Mouse (Mus musculus): ENCODE data around the gene Naa80.
"Not testable (repeated sequence)": the region's sequence is repeated elsewhere in the genome, so short reads cannot be mapped to it uniquely, and the experiment has no call there.

Gene Naa80

GRCm38 (mm10) chr9:107573774-107574173 lies 4.9 kb upstream of the Naa80 start:
- not testable (repeated sequence) for DNase-seq (ENCODE audit: low spot score)

- no peak for DNase-seq (ENCODE audit: low spot score)
These were observed 2.9 kb upstream of the Naa80 start for GRCm38 (mm10) chr9:107575579-107576356.

- peak; percentile 48 for DNase-seq (ENCODE audit: low spot score)
These were observed 2.2 kb upstream of the Naa80 start, which contains the start of gene Hyal1 for GRCm38 (mm10) chr9:107576357-107577107. TSS of gene Hyal1 (plus strand) at chr9:107576927.

GRCm38 (mm10) chr9:107577871-107578270 lies 816 bp upstream of the Naa80 start:
- DNase-seq (ENCODE audit: low spot score), result no peak

- DNase-seq (ENCODE audit: low spot score), result no peak
These were observed 575 bp downstream of the Naa80 start for GRCm38 (mm10) chr9:107579023-107579900.

GRCm38 (mm10) chr9:107580501-107581317 lies 2.0 kb downstream of the Naa80 start, which contains the start of gene Hyal3:
TSS of gene Hyal3 (plus strand) at chr9:107580818.
- DNase-seq (ENCODE audit: low spot score), result peak; percentile 91

GRCm38 (mm10) chr9:107581584-107581983 lies 2.9 kb downstream of the Naa80 start:
- no peak for DNase-seq (ENCODE audit: low spot score)

- no peak for DNase-seq (ENCODE audit: low spot score)
These were observed 3.9 kb downstream of the Naa80 start for GRCm38 (mm10) chr9:107582509-107583062.

GRCm38 (mm10) chr9:107583174-107583573 lies 4.5 kb downstream of the Naa80 start:
- no peak for DNase-seq (ENCODE audit: low spot score)

GRCm38 (mm10) chr9:107586504-107586903 lies 7.8 kb downstream of the Naa80 start:
- no peak for DNase-seq (ENCODE audit: low spot score)

- peak; percentile 98 for DNase-seq (ENCODE audit: low spot score)
These were observed 8.5 kb downstream of the Naa80 start, which contains the start of gene Ifrd2 for GRCm38 (mm10) chr9:107586974-107587832. TSS of gene Ifrd2 (plus strand) at chr9:107587642.

GRCm38 (mm10) chr9:107587833-107588639 lies 9.3 kb downstream of the Naa80 start:
- DNase-seq (ENCODE audit: low spot score), result peak; percentile 57

GRCm38 (mm10) chr9:107590058-107590772 lies 11.5 kb downstream of the Naa80 start:
- no peak for DNase-seq (ENCODE audit: low spot score)

- no peak for DNase-seq (ENCODE audit: low spot score)
These were observed 12.0 kb downstream of the Naa80 start for GRCm38 (mm10) chr9:107590773-107591060.

GRCm38 (mm10) chr9:107593101-107593976 lies 14.7 kb downstream of the Naa80 start:
- no peak for DNase-seq (ENCODE audit: low spot score)

- DNase-seq (ENCODE audit: low spot score), result no peak
These were observed 15.8 kb downstream of the Naa80 start for GRCm38 (mm10) chr9:107594281-107595062.
